Mouse (Mus musculus): Measurements from ENCODE around the gene Ankrd52. TPM values are rescaled to one million over a fixed set of nuclear protein-coding genes. Genes with fewer than 3 reads are reported as not detected.
A peak's percentile ranks its signal among the peaks of the same experiment; 100 is the strongest.

The Ankrd52 gene
- polyA plus RNA-seq, 1 experiment: 7.0 TPM

DNA sequence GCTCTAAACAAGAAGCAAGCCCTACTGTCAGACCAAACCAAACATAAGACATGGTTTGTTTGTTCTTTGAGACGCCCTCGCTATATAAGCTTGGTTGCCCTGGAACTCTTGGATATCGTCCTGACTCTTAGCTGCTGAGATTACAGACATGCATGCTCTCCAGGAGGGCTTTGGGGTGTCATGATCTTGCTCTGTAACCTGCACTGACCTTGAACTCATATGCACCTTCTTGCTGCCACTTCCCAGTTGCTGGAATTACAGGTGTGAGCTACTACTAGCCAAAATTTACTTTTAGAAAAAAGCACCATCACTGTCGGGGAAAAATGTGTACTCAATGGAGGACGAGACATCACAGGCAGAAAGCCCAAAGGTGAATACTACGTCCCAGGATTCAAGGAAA is 7.3 kb upstream of the Ankrd52 start:
- Histone ChIP-seq H3K27me3 (ENCODE audit: control insufficient read depth, insufficient read depth, low read length) (no peaks in the 10 kb centered on the region), H3K36me3 (ENCODE audit: control insufficient read depth, insufficient read depth, low read length) (no peaks in the 10 kb centered on the region), H3K4me1 (ENCODE audit: control insufficient read depth, insufficient read depth, low read length) (peaks cover 16% of the 10 kb centered on the region), H3K4me3 (ENCODE audit: control insufficient read depth, low read depth, low read length) (peak overlapping the region; percentile 96), H3K27ac (ENCODE audit: control insufficient read depth, insufficient read depth, low read depth, low read length) (peak overlapping the region; percentile 95)
- no peak for TF ChIP-seq CTCF (IDR thresholded peaks at IDR 0.05; ENCODE audit: control insufficient read depth, insufficient read depth, insufficient replicate concordance, low read depth, low read length)
- TF ChIP-seq POLR2A (IDR thresholded peaks at IDR 0.05; ENCODE audit: control insufficient read depth, low read depth, low read length): no peak

DNA sequence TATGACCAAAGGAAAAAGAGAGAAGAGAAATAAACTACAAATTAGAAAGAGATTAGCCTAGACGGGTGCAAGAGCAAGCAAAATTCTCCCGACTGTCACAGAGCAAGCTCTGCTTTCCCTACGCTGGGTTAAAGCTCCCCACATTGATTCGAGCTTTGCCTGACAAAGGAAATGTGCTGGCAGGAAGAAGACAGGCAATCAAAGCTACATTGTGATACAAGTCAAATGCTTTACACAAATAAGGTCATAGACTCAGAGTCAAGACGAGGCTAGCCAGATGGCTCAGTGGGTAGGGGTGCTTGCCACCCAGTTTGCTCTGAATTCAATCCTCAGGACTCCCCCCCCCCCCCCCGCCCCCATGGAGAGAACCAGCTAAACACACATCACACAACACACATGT is 6.9 kb upstream of the Ankrd52 start:
- TF ChIP-seq CTCF (IDR thresholded peaks at IDR 0.05; ENCODE audit: control insufficient read depth, insufficient read depth, insufficient replicate concordance, low read depth, low read length) (no peak), POLR2A (IDR thresholded peaks at IDR 0.05; ENCODE audit: control insufficient read depth, low read depth, low read length) (no peak)
- H3K36me3 ChIP-seq (ENCODE audit: control insufficient read depth, insufficient read depth, low read length): no peaks in the 10 kb centered on the region

DNA sequence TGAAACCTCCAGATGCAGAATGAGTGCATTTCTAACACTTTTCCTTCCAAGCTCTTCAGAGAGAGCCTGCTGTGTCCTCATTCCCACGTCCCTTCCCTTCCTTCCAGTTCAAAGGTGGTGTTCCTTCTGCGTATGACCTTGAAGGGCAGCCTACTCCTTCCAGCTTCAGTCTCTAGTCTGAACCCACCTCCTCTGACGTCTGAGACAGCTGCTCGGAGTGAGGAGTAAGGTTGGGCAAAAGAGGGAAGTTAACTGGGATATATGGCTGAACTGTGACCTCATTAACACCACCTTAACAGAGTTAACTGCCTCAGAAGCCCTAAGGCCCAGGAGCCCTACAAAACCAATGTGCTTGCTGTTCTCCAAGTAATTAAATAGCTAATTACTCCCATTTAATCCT is 6.3 kb upstream of the Ankrd52 start:
- no peak overlapping the region for H3K4me3 ChIP-seq (ENCODE audit: control insufficient read depth, low read depth, low read length)
- H3K27me3 ChIP-seq (ENCODE audit: control insufficient read depth, insufficient read depth, low read length): no peaks in the 10 kb centered on the region
- H3K27ac ChIP-seq (ENCODE audit: control insufficient read depth, insufficient read depth, low read depth, low read length): peak overlapping the region; percentile 14
- no peak for TF ChIP-seq POLR2A (IDR thresholded peaks at IDR 0.05; ENCODE audit: control insufficient read depth, low read depth, low read length)
- TF ChIP-seq CTCF (IDR thresholded peaks at IDR 0.05; ENCODE audit: control insufficient read depth, insufficient read depth, insufficient replicate concordance, low read depth, low read length): no peak
- peaks cover 16% of the 10 kb centered on the region for H3K4me1 ChIP-seq (ENCODE audit: control insufficient read depth, insufficient read depth, low read length)
- no peaks in the 10 kb centered on the region for H3K36me3 ChIP-seq (ENCODE audit: control insufficient read depth, insufficient read depth, low read length)

More for the DNA sequence above, 6.9 kb upstream of the Ankrd52 start:
- Histone ChIP-seq H3K27ac (ENCODE audit: control insufficient read depth, insufficient read depth, low read depth, low read length) (no peak overlapping the region), H3K27me3 (ENCODE audit: control insufficient read depth, insufficient read depth, low read length) (no peaks in the 10 kb centered on the region), H3K4me1 (ENCODE audit: control insufficient read depth, insufficient read depth, low read length) (peaks cover 16% of the 10 kb centered on the region), H3K4me3 (ENCODE audit: control insufficient read depth, low read depth, low read length) (no peak overlapping the region)

DNA sequence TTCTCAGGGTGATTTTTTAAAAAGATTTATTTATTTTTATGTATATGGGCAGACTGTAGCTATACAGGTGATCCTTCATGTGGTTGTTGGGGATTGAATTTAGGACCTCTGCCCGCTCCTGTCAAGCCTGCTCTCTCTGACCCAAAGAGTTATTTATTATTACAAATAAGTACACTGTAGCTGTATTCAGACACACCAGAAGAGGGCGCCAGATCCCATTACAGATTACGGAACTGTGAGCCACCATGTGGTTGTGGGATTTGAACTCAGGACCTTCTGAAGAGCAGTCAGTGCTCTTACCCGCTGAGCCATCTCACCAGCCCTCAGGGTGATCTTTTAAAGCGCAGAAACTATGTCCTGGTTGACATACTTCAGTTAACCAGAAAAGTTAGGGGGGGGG is 4.8 kb upstream of the Ankrd52 start:
- Histone ChIP-seq H3K4me1 (ENCODE audit: control insufficient read depth, insufficient read depth, low read length) (peaks cover 16% of the 10 kb centered on the region), H3K27ac (ENCODE audit: control insufficient read depth, insufficient read depth, low read depth, low read length) (no peak overlapping the region), H3K4me3 (ENCODE audit: control insufficient read depth, low read depth, low read length) (no peak overlapping the region), H3K27me3 (ENCODE audit: control insufficient read depth, insufficient read depth, low read length) (no peaks in the 10 kb centered on the region), H3K36me3 (ENCODE audit: control insufficient read depth, insufficient read depth, low read length) (no peaks in the 10 kb centered on the region)
- TF ChIP-seq POLR2A (IDR thresholded peaks at IDR 0.05; ENCODE audit: control insufficient read depth, low read depth, low read length) (no peak), CTCF (IDR thresholded peaks at IDR 0.05; ENCODE audit: control insufficient read depth, insufficient read depth, insufficient replicate concordance, low read depth, low read length) (no peak)

DNA sequence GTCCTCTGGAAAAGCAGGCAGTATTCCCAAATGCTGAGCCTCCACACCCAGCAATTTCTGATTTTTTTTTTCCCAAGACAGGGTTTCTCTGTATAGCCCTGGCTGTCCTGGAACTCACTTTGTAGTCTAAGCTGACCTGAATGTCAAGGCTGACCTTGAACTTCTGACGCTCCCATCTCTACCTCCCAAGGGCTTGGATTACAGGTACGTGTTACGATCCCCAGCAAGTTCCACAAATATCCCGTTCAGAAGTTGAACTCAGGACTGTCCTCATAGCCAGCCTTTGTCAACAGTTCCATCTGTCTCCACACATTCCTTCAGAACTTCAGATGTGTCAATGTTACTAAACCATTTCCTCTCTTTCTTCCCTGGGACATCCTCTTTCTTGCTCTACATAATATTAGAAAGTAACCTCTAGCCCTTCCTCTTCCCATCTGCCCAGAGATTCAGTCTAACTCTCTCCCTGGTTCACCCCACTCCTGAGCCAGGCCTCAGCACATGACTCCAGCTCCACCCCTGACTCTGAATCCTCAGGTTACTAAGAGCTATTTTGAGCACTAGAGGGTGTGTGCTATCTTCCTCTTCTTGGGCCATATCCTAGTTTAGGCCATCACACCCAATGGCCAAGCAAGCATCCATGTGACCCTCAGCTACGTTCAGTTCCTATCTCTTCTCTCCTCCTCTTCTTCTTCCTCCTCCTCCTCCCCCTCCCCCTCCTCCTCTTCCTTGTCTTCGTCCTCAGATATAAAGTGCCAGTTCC is 3.7 kb upstream of the Ankrd52 start:
- no peak overlapping the region for H3K27ac ChIP-seq (ENCODE audit: control insufficient read depth, insufficient read depth, low read depth, low read length)
- no peak overlapping the region for H3K4me3 ChIP-seq (ENCODE audit: control insufficient read depth, low read depth, low read length)

DNA sequence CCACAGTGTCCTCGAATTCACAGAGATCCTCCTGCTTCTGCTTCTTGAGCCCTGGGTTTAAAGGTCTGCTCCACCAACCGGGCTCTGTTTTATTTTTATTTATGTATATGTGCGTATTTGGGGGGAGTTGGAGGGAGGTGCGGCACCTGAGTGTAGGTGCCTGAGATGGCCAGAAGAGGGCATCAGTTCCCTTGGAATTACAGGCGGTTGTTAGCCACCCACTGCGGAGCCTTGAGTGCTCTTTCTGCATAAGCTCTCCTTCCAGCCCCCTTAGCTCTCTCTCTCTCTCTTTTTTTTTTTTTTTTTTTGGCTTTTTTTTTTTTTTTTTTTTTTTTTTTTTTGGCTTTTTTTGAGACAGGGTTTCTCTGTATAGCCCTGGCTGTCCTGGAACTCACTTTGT is 2.5 kb upstream of the Ankrd52 start:
- Histone ChIP-seq H3K4me1 (ENCODE audit: control insufficient read depth, insufficient read depth, low read length) (peaks cover 19% of the 10 kb centered on the region), H3K36me3 (ENCODE audit: control insufficient read depth, insufficient read depth, low read length) (no peaks in the 10 kb centered on the region), H3K27me3 (ENCODE audit: control insufficient read depth, insufficient read depth, low read length) (no peaks in the 10 kb centered on the region), H3K4me3 (ENCODE audit: control insufficient read depth, low read depth, low read length) (no peak overlapping the region), H3K27ac (ENCODE audit: control insufficient read depth, insufficient read depth, low read depth, low read length) (no peak overlapping the region)
- peak; percentile 61; the same call in 1 of the 2 replicates for TF ChIP-seq CTCF (IDR thresholded peaks at IDR 0.05; ENCODE audit: control insufficient read depth, insufficient read depth, insufficient replicate concordance, low read depth, low read length)
- TF ChIP-seq POLR2A (IDR thresholded peaks at IDR 0.05; ENCODE audit: control insufficient read depth, low read depth, low read length): no peak

More for the DNA sequence above, 3.7 kb upstream of the Ankrd52 start:
- no peaks in the 10 kb centered on the region for H3K36me3 ChIP-seq (ENCODE audit: control insufficient read depth, insufficient read depth, low read length)
- peaks cover 21% of the 10 kb centered on the region for H3K4me1 ChIP-seq (ENCODE audit: control insufficient read depth, insufficient read depth, low read length)
- TF ChIP-seq CTCF (IDR thresholded peaks at IDR 0.05; ENCODE audit: control insufficient read depth, insufficient read depth, insufficient replicate concordance, low read depth, low read length) (no peak), POLR2A (IDR thresholded peaks at IDR 0.05; ENCODE audit: control insufficient read depth, low read depth, low read length) (no peak)
- no peaks in the 10 kb centered on the region for H3K27me3 ChIP-seq (ENCODE audit: control insufficient read depth, insufficient read depth, low read length)

DNA sequence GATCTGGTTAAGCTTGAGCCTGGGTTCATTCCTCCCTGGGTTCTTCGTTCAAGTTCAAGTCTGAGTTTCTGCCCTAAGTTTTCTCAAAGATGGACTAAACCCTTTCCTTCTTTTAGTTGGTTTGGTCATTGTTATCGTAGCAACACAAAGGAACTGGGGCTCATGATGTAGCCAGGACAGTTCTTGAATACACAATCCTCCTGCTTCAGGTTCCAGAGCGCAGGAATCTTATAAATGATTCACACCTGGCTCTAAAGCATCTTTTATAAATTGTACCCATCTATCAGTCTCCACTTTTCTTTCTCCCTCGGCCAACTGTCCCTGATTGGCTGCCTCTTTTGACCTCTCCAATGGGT is 838 bp upstream of the Ankrd52 start:
- TF ChIP-seq CTCF (IDR thresholded peaks at IDR 0.05; ENCODE audit: control insufficient read depth, insufficient read depth, insufficient replicate concordance, low read depth, low read length) (no peak), POLR2A (IDR thresholded peaks at IDR 0.05; ENCODE audit: control insufficient read depth, low read depth, low read length) (no peak)
- Histone ChIP-seq H3K36me3 (ENCODE audit: control insufficient read depth, insufficient read depth, low read length) (no peaks in the 10 kb centered on the region), H3K4me1 (ENCODE audit: control insufficient read depth, insufficient read depth, low read length) (peaks cover 13% of the 10 kb centered on the region), H3K27ac (ENCODE audit: control insufficient read depth, insufficient read depth, low read depth, low read length) (peak overlapping the region; percentile 75), H3K27me3 (ENCODE audit: control insufficient read depth, insufficient read depth, low read length) (no peaks in the 10 kb centered on the region), H3K4me3 (ENCODE audit: control insufficient read depth, low read depth, low read length) (peak overlapping the region; percentile 83)
